Mouse (Mus musculus) hindbrain, embryonic 14.5 days (tissue): ENCODE data around the gene Kcnh4. TPM values are rescaled to one million over a fixed set of nuclear protein-coding genes. Genes with fewer than 3 reads are reported as not detected.
A peak's percentile ranks its signal among the peaks of the same experiment; 100 is the strongest.

Source experiments
- ATAC-seq: fragments of 200-750 bp; cut with Nextera tagmentation; 2 replicates; pipeline ENCODE4 v1.8.0; 2017; ENCODE audit warnings: moderate number of reproducible peaks, mild to moderate bottlenecking, moderate TSS enrichment, moderate library complexity; ENCODE audit not compliant: low FRiP score
- DNase-seq: peaks from one replicate; pipeline ENCODE4 v3.0.0-alpha.2; 2015; ENCODE audit warnings: low spot score
- H3K27ac ChIP-seq: fragments of 300-500 bp; sonication (generic); 2 replicates; pipeline ENCODE4 v1.5.1; 2014; ENCODE audit warnings: mild to moderate bottlenecking, moderate library complexity
- H3K27me3 ChIP-seq: fragments of 300-500 bp; sonication (generic); 2 replicates; pipeline ENCODE4 v1.6.1; 2014; ENCODE audit warnings: mild to moderate bottlenecking, low read length, mixed read lengths; ENCODE audit not compliant: control insufficient read depth, insufficient read depth
- H3K36me3 ChIP-seq: fragments of 300-500 bp; sonication (generic); replicated peaks from 2 replicates; pipeline ENCODE4 v1.6.1; 2014; ENCODE audit not compliant: control insufficient read depth, insufficient read depth
- H3K4me1 ChIP-seq: fragments of 300-500 bp; sonication (generic); replicated peaks from 2 replicates; pipeline ENCODE4 v1.6.1; 2014; ENCODE audit warnings: antibody characterized with exemption, low read length, mixed read lengths; ENCODE audit not compliant: control insufficient read depth, insufficient read depth
- H3K4me2 ChIP-seq: fragments of 300-500 bp; sonication (generic); replicated peaks from 2 replicates; pipeline ENCODE4 v1.6.1; 2014; ENCODE audit warnings: mild to moderate bottlenecking, moderate library complexity
- H3K4me3 ChIP-seq: fragments of 300-500 bp; sonication (generic); replicated peaks from 2 replicates; pipeline ENCODE4 v1.5.1; 2014; ENCODE audit warnings: mild to moderate bottlenecking, low read length
- H3K9ac ChIP-seq: fragments of 300-500 bp; sonication (generic); 2 replicates; pipeline ENCODE4 v1.6.1; 2014
- H3K9me3 ChIP-seq: fragments of 300-500 bp; sonication (generic); 2 replicates; pipeline ENCODE4 v1.6.1; 2016; ENCODE audit warnings: low read length; ENCODE audit not compliant: control insufficient read depth
- WGBS: fragments of 180-500 bp; shearing (Covaris S2); extraction: QIAGEN DNeasy Blood & Tissue Kit; methylation state at CpG from one replicate; pipeline ENCODE4 v1.1.7; 2014; 5-methylcytosine and 5-hydroxymethylcytosine counted together
- polyA plus RNA-seq: library from polyadenylated mRNA; unstranded; fragments of >200 nt; fragmentation: Nextera tagmentation; extraction: Ambion mirVana; gene quantifications from 2 replicates; pipeline ENCODE4 v1.2.1, GENCODE M21; 2014

Kcnh4 gene
- polyA plus RNA-seq, 1 experiment from 2014 or later: 7.6 TPM

DNA sequence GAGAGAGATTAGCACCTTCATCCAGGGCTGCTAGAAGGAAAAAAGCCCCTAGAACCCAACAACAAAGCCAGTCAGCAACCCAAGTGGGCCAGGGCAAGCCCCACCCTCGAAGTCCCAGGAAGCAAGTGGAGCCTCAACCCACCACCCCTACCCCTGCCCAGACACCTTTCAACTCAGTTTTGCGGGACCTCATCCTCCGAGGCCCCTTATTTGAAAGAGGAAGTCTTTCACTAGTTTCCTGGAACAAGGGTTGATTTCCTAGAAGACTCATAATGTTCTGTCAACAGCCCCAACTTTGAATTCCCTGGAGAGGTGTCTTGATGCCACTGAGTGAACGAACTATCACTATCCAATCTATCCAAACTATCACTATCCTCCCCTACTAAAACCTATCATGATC is 29.8 kb downstream of the Kcnh4 start:
- no peaks in the 10 kb centered on the region for H3K27me3 ChIP-seq
- ATAC-seq: no peak
- WGBS: 90% methylated on average over 4 of the region's 4 CpGs
- DNase-seq: no peak
- H3K4me3 ChIP-seq: no peak overlapping the region
- H3K4me2 ChIP-seq: no peak overlapping the region
- no peaks in the 10 kb centered on the region for H3K9me3 ChIP-seq
- no peaks in the 10 kb centered on the region for H3K4me1 ChIP-seq
- H3K9ac ChIP-seq: no peak overlapping the region
- peaks cover 13% of the 10 kb centered on the region for H3K36me3 ChIP-seq
- H3K27ac ChIP-seq: no peak overlapping the region

DNA sequence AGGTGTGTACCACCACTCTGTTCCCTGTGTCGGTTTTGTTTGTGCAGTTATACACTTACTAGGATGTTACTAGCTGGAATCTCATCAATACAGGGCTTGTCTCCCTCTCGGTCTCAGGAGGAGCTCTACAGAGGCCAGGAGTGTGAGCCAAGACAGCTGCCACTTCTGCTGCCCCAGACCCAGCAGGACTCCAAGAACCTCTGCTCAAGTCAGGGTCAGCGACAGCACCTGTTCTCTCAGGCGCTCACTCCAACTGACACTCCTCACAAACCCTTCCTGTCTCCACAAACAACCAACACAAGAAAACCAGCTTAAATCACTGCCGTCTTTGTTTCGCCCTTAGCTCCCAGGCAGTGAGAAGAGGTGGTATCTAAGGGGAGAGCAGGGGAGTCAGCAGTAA is 31.1 kb downstream of the Kcnh4 start:
- whole genome bisulfite sequencing: 92% methylated on average over 6 of the region's 6 CpGs

GRCm38 (mm10) chr11:100727201-100727600 is 32.5 kb downstream of the Kcnh4 start:
- no peak for DNase-seq
- H3K36me3 ChIP-seq: peaks cover 13% of the 10 kb centered on the region
- no peak overlapping the region for H3K9ac ChIP-seq
- H3K27me3 ChIP-seq: no peaks in the 10 kb centered on the region
- 91% methylated on average over 3 of the region's 3 CpGs for WGBS
- no peak for ATAC-seq
- H3K4me1 ChIP-seq: peaks cover 4% of the 10 kb centered on the region; the same call in 1 of the 2 replicates
- no peak overlapping the region for H3K4me2 ChIP-seq
- no peaks in the 10 kb centered on the region for H3K9me3 ChIP-seq
- H3K27ac ChIP-seq: no peak overlapping the region
- H3K4me3 ChIP-seq: no peak overlapping the region

More for the DNA sequence above, 31.1 kb downstream of the Kcnh4 start:
- no peaks in the 10 kb centered on the region for H3K4me1 ChIP-seq
- no peak overlapping the region for H3K4me3 ChIP-seq
- no peak overlapping the region for H3K27ac ChIP-seq
- H3K9me3 ChIP-seq: no peaks in the 10 kb centered on the region
- H3K36me3 ChIP-seq: peaks cover 13% of the 10 kb centered on the region
- no peak for ATAC-seq
- no peak overlapping the region for H3K4me2 ChIP-seq
- no peak overlapping the region for H3K9ac ChIP-seq
- H3K27me3 ChIP-seq: no peaks in the 10 kb centered on the region
- no peak for DNase-seq

DNA sequence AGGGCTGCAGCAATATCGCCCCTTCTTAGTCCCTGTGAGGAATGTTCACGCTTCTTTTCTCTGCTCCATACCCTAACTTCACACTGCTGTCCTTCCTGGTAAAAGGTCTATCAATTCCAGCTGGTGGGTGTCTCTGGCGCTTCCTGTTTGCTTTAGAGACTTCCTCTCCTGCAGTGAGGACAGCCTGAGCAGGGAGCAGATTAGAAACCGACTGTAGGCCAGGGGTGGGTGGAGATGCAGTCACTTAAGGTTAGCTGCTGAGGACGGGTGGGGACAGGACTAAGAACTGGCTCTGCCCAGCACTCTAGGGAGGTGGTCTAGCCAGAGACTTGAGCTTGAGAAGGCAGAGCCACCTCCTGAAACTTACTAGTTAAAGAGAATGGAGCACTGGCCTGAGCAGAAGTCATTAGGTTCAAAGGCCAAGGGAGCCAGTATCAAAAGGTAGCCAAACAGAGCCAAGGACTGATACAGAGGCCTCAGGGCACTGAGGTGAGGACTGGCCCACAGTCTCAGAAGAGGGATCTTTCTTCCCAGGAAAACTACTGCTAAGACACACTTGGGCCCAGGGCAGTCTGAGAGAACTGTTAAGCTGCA is 34.7 kb downstream of the Kcnh4 start:
- DNase-seq: no peak
- H3K27ac ChIP-seq: no peak overlapping the region

DNA sequence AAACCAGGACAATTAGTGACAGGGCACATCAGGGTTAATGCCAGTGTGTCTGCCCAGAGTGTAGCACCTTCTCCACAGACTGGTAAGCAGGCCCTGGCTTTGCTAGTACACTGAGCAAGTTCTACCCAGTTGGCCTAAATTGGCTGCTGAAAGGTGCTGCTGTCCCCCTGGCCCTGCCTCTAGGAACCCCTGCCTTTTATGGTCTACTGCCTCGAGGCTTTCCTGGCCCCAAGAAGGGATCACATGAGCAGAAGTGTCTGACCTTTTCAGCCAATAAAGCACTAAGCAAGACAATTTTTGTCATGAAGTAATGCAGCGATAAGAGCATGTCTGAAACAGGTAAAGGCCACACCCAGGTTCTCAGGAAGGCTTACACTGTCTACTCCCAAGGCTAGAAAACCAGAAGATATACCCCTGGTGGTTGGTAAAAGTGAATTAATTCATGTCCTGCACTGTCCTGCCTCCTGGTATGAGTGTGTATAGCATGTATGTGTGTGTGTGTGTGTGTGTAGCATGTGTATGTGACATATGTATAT is 37.2 kb downstream of the Kcnh4 start:
- H3K27ac ChIP-seq: no peak overlapping the region
- H3K4me1 ChIP-seq: peaks cover 8% of the 10 kb centered on the region
- H3K4me2 ChIP-seq: no peak overlapping the region
- ATAC-seq (no peak), DNase-seq (no peak)
- no peaks in the 10 kb centered on the region for H3K9me3 ChIP-seq
- 62% methylated on average over 2 of the region's 2 CpGs for WGBS
- no peak overlapping the region for H3K4me3 ChIP-seq
- no peaks in the 10 kb centered on the region for H3K27me3 ChIP-seq
- peaks cover 17% of the 10 kb centered on the region for H3K36me3 ChIP-seq
- no peak overlapping the region for H3K9ac ChIP-seq

More for the DNA sequence above, 34.7 kb downstream of the Kcnh4 start:
- Histone ChIP-seq H3K4me3 (no peak overlapping the region), H3K9ac (no peak overlapping the region), H3K9me3 (no peaks in the 10 kb centered on the region), H3K27me3 (no peaks in the 10 kb centered on the region), H3K36me3 (peaks cover 13% of the 10 kb centered on the region), H3K4me2 (no peak overlapping the region), H3K4me1 (peaks cover 8% of the 10 kb centered on the region)
- ATAC-seq: no peak
- WGBS: 67% methylated on average over 5 of the region's 5 CpGs

- H3K4me3 ChIP-seq: no peak overlapping the region
- ATAC-seq (no peak), DNase-seq (no peak)
- peaks cover 8% of the 10 kb centered on the region for H3K4me1 ChIP-seq
- H3K9me3 ChIP-seq: no peaks in the 10 kb centered on the region
- H3K27me3 ChIP-seq: no peaks in the 10 kb centered on the region
- peak overlapping the region; percentile 20; the same call in 1 of the 2 replicates for H3K9ac ChIP-seq
- WGBS: 72% methylated on average over 8 of the region's 8 CpGs
- H3K4me2 ChIP-seq: no peak overlapping the region
- H3K36me3 ChIP-seq: peaks cover 24% of the 10 kb centered on the region
- peak overlapping the region; percentile 56; the same call in 1 of the 2 replicates for H3K27ac ChIP-seq
Observed at GRCm38 (mm10) chr11:100721776-100722492, 37.8 kb downstream of the Kcnh4 start.

DNA sequence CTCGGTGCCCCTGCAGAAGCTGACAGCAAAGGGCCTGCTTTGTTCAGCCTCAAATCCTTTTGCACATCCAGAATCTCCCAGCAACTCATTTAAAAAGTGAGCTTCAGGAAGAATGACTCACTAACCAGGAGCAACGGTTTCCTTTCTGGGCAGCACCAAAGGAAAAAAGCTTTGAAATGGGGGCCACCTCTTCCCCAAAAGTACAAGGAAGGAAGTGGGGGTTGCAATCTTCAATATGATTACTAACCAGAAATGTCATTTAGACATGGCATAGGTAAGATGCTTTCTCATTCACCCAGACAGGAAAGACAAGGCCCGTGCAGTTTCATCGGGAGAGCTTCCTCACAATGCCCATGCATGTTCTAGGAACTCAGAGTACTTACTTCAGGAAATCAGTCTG is 38.5 kb downstream of the Kcnh4 start:
- H3K4me2 ChIP-seq: no peak overlapping the region
- peaks cover 8% of the 10 kb centered on the region for H3K4me1 ChIP-seq
- H3K27me3 ChIP-seq: no peaks in the 10 kb centered on the region
- H3K36me3 ChIP-seq: peaks cover 30% of the 10 kb centered on the region
- no peaks in the 10 kb centered on the region for H3K9me3 ChIP-seq
- peak overlapping the region; percentile 56 for H3K27ac ChIP-seq
- ATAC-seq: no peak
- DNase-seq: no peak
- peak overlapping the region; percentile 20; the same call in 1 of the 2 replicates for H3K9ac ChIP-seq
- 65% methylated on average over 4 of the region's 4 CpGs for WGBS
- no peak overlapping the region for H3K4me3 ChIP-seq

GRCm38 (mm10) chr11:100720345-100720744 is 39.4 kb downstream of the Kcnh4 start:
- Histone ChIP-seq H3K4me3 (no peak overlapping the region), H3K4me1 (peaks cover 8% of the 10 kb centered on the region), H3K4me2 (no peak overlapping the region), H3K36me3 (peaks cover 39% of the 10 kb centered on the region), H3K27me3 (no peaks in the 10 kb centered on the region), H3K9me3 (no peaks in the 10 kb centered on the region), H3K27ac (peak overlapping the region; percentile 56; the same call in 1 of the 2 replicates), H3K9ac (no peak overlapping the region; the same call in 1 of the 2 replicates)
- DNase-seq (no peak), ATAC-seq (no peak)
- WGBS: 83% methylated on average over 5 of the region's 5 CpGs

DNA sequence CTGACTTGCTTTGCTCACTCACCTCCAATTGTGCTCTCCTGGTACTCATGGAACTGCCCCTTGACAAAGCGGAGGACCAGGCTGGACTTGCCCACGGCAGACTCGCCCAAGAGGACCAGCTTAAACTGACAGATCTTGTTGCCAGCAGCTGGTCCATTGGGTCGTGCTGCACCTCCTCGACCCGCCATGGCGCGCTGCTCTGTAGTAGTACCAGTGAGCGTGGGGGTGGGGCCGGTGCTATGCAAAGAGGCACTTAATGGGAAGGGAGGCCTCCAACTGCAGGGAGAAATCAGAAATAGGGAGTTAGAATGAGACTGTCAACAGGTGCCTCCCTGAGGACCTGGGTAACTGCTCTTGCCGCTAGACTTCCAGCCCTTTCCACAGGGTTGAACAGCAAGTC is 39.8 kb downstream of the Kcnh4 start:
- no peaks in the 10 kb centered on the region for H3K9me3 ChIP-seq
- no peaks in the 10 kb centered on the region for H3K27me3 ChIP-seq
- 82% methylated on average over 11 of the region's 11 CpGs for WGBS
- no peak overlapping the region for H3K4me3 ChIP-seq
- ATAC-seq: no peak
- no peak overlapping the region for H3K4me2 ChIP-seq
- no peak overlapping the region for H3K9ac ChIP-seq
- peaks cover 8% of the 10 kb centered on the region for H3K4me1 ChIP-seq
- DNase-seq: no peak
- no peak overlapping the region for H3K27ac ChIP-seq
- peaks cover 40% of the 10 kb centered on the region for H3K36me3 ChIP-seq
